Mouse (Mus musculus) limb, embryonic 12.5 days (tissue): Measurements from ENCODE around the gene Gm21312. TPM values are rescaled to one million over a fixed set of nuclear protein-coding genes. Genes with fewer than 3 reads are reported as not detected.
"Not testable (repeated sequence)": the region's sequence is repeated elsewhere in the genome, so short reads cannot be mapped to it uniquely, and the experiment has no call there.

Source experiments
- ATAC-seq: fragments of 200-750 bp; cut with Nextera tagmentation; 2 replicates; pipeline ENCODE4 v1.8.0; 2017; ENCODE audit warnings: low read depth, moderate TSS enrichment; ENCODE audit not compliant: insufficient number of reproducible peaks, insufficient read depth, low FRiP score, low TSS enrichment
- H3K27ac ChIP-seq: fragments of 300-500 bp; sonication (generic); 2 replicates; pipeline ENCODE4 v1.5.1; 2016; ENCODE audit warnings: mild to moderate bottlenecking, moderate library complexity
- H3K27me3 ChIP-seq: fragments of 300-500 bp; sonication (generic); 2 replicates; pipeline ENCODE4 v1.6.1; 2016; ENCODE audit warnings: mild to moderate bottlenecking, moderate library complexity
- H3K36me3 ChIP-seq: fragments of 300-500 bp; sonication (generic); 2 replicates; pipeline ENCODE4 v1.6.1; 2016; ENCODE audit warnings: mild to moderate bottlenecking, moderate library complexity
- H3K4me1 ChIP-seq: fragments of 300-500 bp; sonication (generic); replicated peaks from 2 replicates; pipeline ENCODE4 v1.6.1; 2016
- H3K4me2 ChIP-seq: fragments of 300-500 bp; sonication (generic); 2 replicates; pipeline ENCODE4 v1.6.1; 2016; ENCODE audit warnings: mild to moderate bottlenecking, moderate library complexity
- H3K4me3 ChIP-seq: fragments of 300-500 bp; sonication (generic); replicated peaks from 2 replicates; pipeline ENCODE4 v1.5.1; 2016; ENCODE audit warnings: mild to moderate bottlenecking
- H3K9ac ChIP-seq: fragments of 300-500 bp; sonication (generic); replicated peaks from 2 replicates; pipeline ENCODE4 v1.6.1; 2016; ENCODE audit warnings: mild to moderate bottlenecking, moderate library complexity
- H3K9me3 ChIP-seq: fragments of 300-500 bp; sonication (generic); 2 replicates; pipeline ENCODE4 v1.6.1; 2016; ENCODE audit warnings: mild to moderate bottlenecking, moderate library complexity
- WGBS: fragments of 180-500 bp; shearing (Covaris S2); methylation state at CpG from one replicate; pipeline ENCODE4 v1.1.7; 2016; 5-methylcytosine and 5-hydroxymethylcytosine counted together
- polyA plus RNA-seq: library from polyadenylated mRNA; unstranded; fragments of >200 nt; fragmentation: Nextera tagmentation; extraction: Ambion mirVana; gene quantifications from 2 replicates; pipeline ENCODE4 v1.2.1, GENCODE M21; 2016

Gm21312 gene
- polyA plus RNA-seq = not detected in 2 replicates

- H3K4me3 ChIP-seq, H3K4me2 ChIP-seq, H3K36me3 ChIP-seq, H3K9ac ChIP-seq, H3K27ac ChIP-seq, ATAC-seq, H3K4me1 ChIP-seq, H3K9me3 ChIP-seq, H3K27me3 ChIP-seq: not testable (repeated sequence)
- whole genome bisulfite sequencing = no CpG with 5 or more reads among the region's 3 CpGs
Observed at GRCm38 (mm10) chr10:104176724-104177123, at the start of gene Gm21312. Gene Gm21312, plus strand, starts transcription at chr10:104177024.

- not testable (repeated sequence) for H3K27me3 ChIP-seq, H3K4me1 ChIP-seq, H3K9me3 ChIP-seq, H3K36me3 ChIP-seq, H3K4me2 ChIP-seq, H3K9ac ChIP-seq, H3K4me3 ChIP-seq, H3K27ac ChIP-seq, ATAC-seq
- no CpG with 5 or more reads among the region's 3 CpGs for WGBS
Observed at GRCm38 (mm10) chr10:104142687-104143086, 34.1 kb upstream of the Gm21312 start, which contains the start of gene Gm21293. Gene Gm21293, plus strand, starts transcription at chr10:104142987.

GRCm38 (mm10) chr10:104151197-104151596 lies 25.6 kb upstream of the Gm21312 start, which contains the start of gene Gm6763:
Gene Gm6763, plus strand, starts transcription at chr10:104151497.
- H3K4me1 ChIP-seq, H3K9ac ChIP-seq, H3K4me3 ChIP-seq, H3K27ac ChIP-seq, H3K9me3 ChIP-seq, H3K27me3 ChIP-seq, ATAC-seq, H3K36me3 ChIP-seq, H3K4me2 ChIP-seq: not testable (repeated sequence)
- WGBS = no CpG with 5 or more reads among the region's 3 CpGs

GRCm38 (mm10) chr10:104159706-104160105 lies 17.1 kb upstream of the Gm21312 start, which contains the start of gene Gm8764:
Gene Gm8764, plus strand, starts transcription at chr10:104160006.
- not testable (repeated sequence) for H3K4me3 ChIP-seq, H3K4me2 ChIP-seq, H3K4me1 ChIP-seq, H3K27me3 ChIP-seq, ATAC-seq, H3K9ac ChIP-seq, H3K27ac ChIP-seq, H3K9me3 ChIP-seq, H3K36me3 ChIP-seq
- no CpG with 5 or more reads among the region's 3 CpGs for WGBS

GRCm38 (mm10) chr10:104168215-104168614 lies 8.6 kb upstream of the Gm21312 start, which contains the start of gene Gm21304:
Gene Gm21304, plus strand, starts transcription at chr10:104168515.
- H3K36me3 ChIP-seq, H3K4me1 ChIP-seq, H3K9me3 ChIP-seq, ATAC-seq, H3K27ac ChIP-seq, H3K27me3 ChIP-seq, H3K4me2 ChIP-seq, H3K9ac ChIP-seq, H3K4me3 ChIP-seq: not testable (repeated sequence)
- no CpG with 5 or more reads among the region's 3 CpGs for WGBS

- not testable (repeated sequence) for H3K27ac ChIP-seq, H3K4me3 ChIP-seq, H3K4me2 ChIP-seq, ATAC-seq, H3K9me3 ChIP-seq, H3K27me3 ChIP-seq, H3K36me3 ChIP-seq, H3K4me1 ChIP-seq, H3K9ac ChIP-seq
- no CpG with 5 or more reads among the region's 3 CpGs for WGBS
Observed at GRCm38 (mm10) chr10:104185233-104185632, 8.4 kb downstream of the Gm21312 start, which contains the start of gene Gm20765. Gene Gm20765, plus strand, starts transcription at chr10:104185533.

GRCm38 (mm10) chr10:104193742-104194141 lies 16.9 kb downstream of the Gm21312 start, which contains the start of gene Gm4340:
Gene Gm4340, plus strand, starts transcription at chr10:104194042.
- H3K4me3 ChIP-seq, H3K4me2 ChIP-seq, H3K36me3 ChIP-seq, H3K27ac ChIP-seq, H3K4me1 ChIP-seq, H3K27me3 ChIP-seq, ATAC-seq, H3K9ac ChIP-seq, H3K9me3 ChIP-seq: not testable (repeated sequence)
- no CpG with 5 or more reads among the region's 3 CpGs for WGBS

GRCm38 (mm10) chr10:104209655-104210054 lies 32.8 kb downstream of the Gm21312 start:
- Histone ChIP-seq H3K36me3 (no peaks in the 10 kb centered on the region), H3K4me2 (no peak overlapping the region), H3K9ac (no peak overlapping the region), H3K27ac (no peak overlapping the region), H3K9me3 (no peaks in the 10 kb centered on the region), H3K27me3 (no peaks in the 10 kb centered on the region), H3K4me1 (no peaks in the 10 kb centered on the region), H3K4me3 (no peak overlapping the region)
- WGBS = 87% methylated on average over 1 of the region's 1 CpGs
- ATAC-seq = no peak

- no peak overlapping the region for H3K9ac ChIP-seq
- no peaks in the 10 kb centered on the region for H3K27me3 ChIP-seq
- ATAC-seq = no peak
- WGBS = 68% methylated on average over 3 of the region's 3 CpGs
- no peaks in the 10 kb centered on the region for H3K4me1 ChIP-seq
- H3K4me3 ChIP-seq = no peak overlapping the region
- no peaks in the 10 kb centered on the region for H3K36me3 ChIP-seq
- no peaks in the 10 kb centered on the region for H3K9me3 ChIP-seq
- no peak overlapping the region for H3K27ac ChIP-seq
- H3K4me2 ChIP-seq = no peak overlapping the region
Observed at GRCm38 (mm10) chr10:104210268-104210990, 33.6 kb downstream of the Gm21312 start.

- H3K27me3 ChIP-seq = no peaks in the 10 kb centered on the region
- H3K27ac ChIP-seq = no peak overlapping the region
- H3K4me3 ChIP-seq = no peak overlapping the region
- no peak overlapping the region for H3K9ac ChIP-seq
- no peaks in the 10 kb centered on the region for H3K36me3 ChIP-seq
- H3K9me3 ChIP-seq = no peaks in the 10 kb centered on the region
- no peak overlapping the region for H3K4me2 ChIP-seq
- ATAC-seq = no peak
- no peaks in the 10 kb centered on the region for H3K4me1 ChIP-seq
- WGBS = 87% methylated on average over 5 of the region's 5 CpGs
Observed at GRCm38 (mm10) chr10:104214527-104214926, 37.7 kb downstream of the Gm21312 start.

GRCm38 (mm10) chr10:104220303-104221021 lies 43.6 kb downstream of the Gm21312 start:
- Histone ChIP-seq H3K9ac (no peak overlapping the region), H3K4me1 (no peaks in the 10 kb centered on the region), H3K4me3 (no peak overlapping the region), H3K9me3 (0 out of 2 replicates have a peak, but pooled peaks cover 3% of the 10 kb centered on the region), H3K27ac (no peak overlapping the region), H3K36me3 (no peaks in the 10 kb centered on the region), H3K4me2 (no peak overlapping the region), H3K27me3 (no peaks in the 10 kb centered on the region)
- ATAC-seq = no peak
- WGBS = 81% methylated on average over 6 of the region's 6 CpGs
